In the genomic region with DNA sequence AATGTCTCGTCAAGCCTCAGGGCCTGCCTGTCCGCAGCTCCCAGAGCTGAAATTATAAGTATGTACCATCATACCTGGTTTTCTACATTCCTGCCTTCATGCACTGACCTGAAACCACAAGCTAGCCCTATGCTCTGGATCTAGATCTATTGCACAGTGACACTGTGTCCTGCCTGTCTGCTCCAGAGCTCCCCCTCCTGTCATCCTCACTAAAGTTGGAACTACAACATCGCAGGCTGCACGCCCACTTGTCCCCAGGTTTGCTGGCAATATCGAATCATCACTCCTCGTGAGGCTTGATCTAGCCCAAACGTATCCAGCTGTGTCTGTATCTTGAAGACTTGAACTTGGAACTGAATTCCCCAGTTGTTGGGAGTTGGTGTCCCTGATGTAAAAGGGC, we compare ENCODE assay signal across 17 mouse cellular contexts. TPM values are rescaled to one million over a fixed set of nuclear protein-coding genes. Genes with fewer than 3 reads are reported as not detected.
A peak's percentile ranks its signal among the peaks of the same experiment; 100 is the strongest.
DNase-seq lines count a peak whose midpoint lies in the region; ATAC-seq and TF ChIP-seq lines count a peak whose summit lies in the region.
"Had no signal": no experiment of that assay in that cellular context is flagged by ENCODE, and none has a peak within 500 bp of the region (broad histone marks: within the 10 kb centered on the region; RNA-seq: fewer than 3 reads in every experiment).

No protein-coding gene starts in this region.

- H3K9me3 ChIP-seq in CH12.LX (replicated peaks; ENCODE audit: low read length), result no peaks in the 10 kb centered on the region
- no peaks in the 10 kb centered on the region for H3K9me3 ChIP-seq in limb, embryonic 10.5 days (replicated peaks)
- H3K9me3 ChIP-seq: forebrain, embryonic 10.5 days; hindbrain, embryonic 10.5 days had no signal

- TF ChIP-seq RAD21 in CH12.LX (IDR thresholded peaks at IDR 0.05; ENCODE audit: low read depth, low read length), result peak; percentile 37

- TF ChIP-seq CTCF in CH12.LX (conservative IDR thresholded peaks at IDR 0.05 in 1 of 2, IDR thresholded peaks at IDR 0.05 in 1 of 2; ENCODE audit: low read depth in 2 of 2, low read length in 2 of 2), result peak in 1 of 2 experiments; percentile 51; a peak in 2 of 4 replicates
- no peak for TF ChIP-seq CTCF in thymus, adult 2 months (IDR thresholded peaks at IDR 0.05; ENCODE audit: borderline replicate concordance, control insufficient read depth, extremely low read depth, insufficient read depth, low read length, poor library complexity)

- 0 out of 2 replicates have a peak, but pooled peaks have one; percentile 52 for ATAC-seq in common myeloid progenitor, adult 5-6 weeks (replicated peaks; ENCODE audit: low read depth, poor library complexity, severe bottlenecking)

- H3K27ac ChIP-seq in CH12.LX (ENCODE audit: insufficient read depth, low read depth), result no peak overlapping the region
- H3K27ac ChIP-seq in limb, embryonic 10.5 days, result no peak overlapping the region
- H3K27ac ChIP-seq in thymus, adult 2 months (ENCODE audit: control insufficient read depth, insufficient read depth, low read length), result no peak overlapping the region
- H3K27ac ChIP-seq: forebrain, embryonic 10.5 days; hindbrain, embryonic 10.5 days had no signal

- H3K27me3 ChIP-seq in CH12.LX (replicated peaks), result no peaks in the 10 kb centered on the region
- no peaks in the 10 kb centered on the region for H3K27me3 ChIP-seq in limb, embryonic 10.5 days (ENCODE audit: low read depth, poor library complexity, severe bottlenecking)
- no peaks in the 10 kb centered on the region for H3K27me3 ChIP-seq in thymus, adult 2 months (ENCODE audit: control insufficient read depth, insufficient read depth, low read length)

- no peak overlapping the region for H3K4me3 ChIP-seq in CH12.LX (replicated peaks in 1 of 3; ENCODE audit: low read depth in 2 of 3, low read length in 2 of 3, poor library complexity in 1 of 3)
- H3K4me3 ChIP-seq in limb, embryonic 10.5 days, result no peak overlapping the region
- no peak overlapping the region for H3K4me3 ChIP-seq in thymus, adult 2 months (ENCODE audit: control insufficient read depth, insufficient read depth, low read length)
- H3K4me3 ChIP-seq: forebrain, embryonic 10.5 days; hindbrain, embryonic 10.5 days had no signal

- no peaks in the 10 kb centered on the region for H3K79me2 ChIP-seq in CH12.LX (replicated peaks; ENCODE audit: control insufficient read depth, extremely low read depth, insufficient read depth, poor library complexity, severe bottlenecking)

- dilution Hi-C loops in CH12.LX (cut with MboI; ENCODE audit: extremely low pct_ligation_motif_present, extremely low pct_unique_long_range_greater_than_20kb, low sequenced_read_pairs), result no loop called here

- DNase-seq in embryo, embryonic 10.5 days (ENCODE audit: low spot score), result peak; percentile 12
- DNase-seq in embryo, embryonic 11 days, result no peak
- DNase-seq in left cerebral cortex, adult 18-20 months (ENCODE audit: low spot score in 2 of 2), result peak; percentile 28 to 53
- no peak for DNase-seq in left cerebral cortex, postnatal 14 days (ENCODE audit: low spot score in 2 of 2)
- DNase-seq in CH12.LX (ENCODE audit: extremely low read depth), result peak; percentile 21
- no peak for DNase-seq in limb, embryonic 10.5 days (ENCODE audit: low spot score)
- no peak for DNase-seq in thymus, adult 2 months
- DNase-seq: adrenal gland, adult 8-10 months; B cell, adult 2 months; gastrocnemius, postnatal 10 days; kidney, adult 18-20 months; lung, postnatal 36 days; midbrain, embryonic 14.5 days had no signal

- H3K36me3 ChIP-seq in CH12.LX (replicated peaks in 1 of 2; ENCODE audit: control insufficient read depth in 1 of 2, insufficient read depth in 1 of 2, low read length in 1 of 2), result no peaks in the 10 kb centered on the region
- no peaks in the 10 kb centered on the region for H3K36me3 ChIP-seq in limb, embryonic 10.5 days
- no peaks in the 10 kb centered on the region for H3K36me3 ChIP-seq in thymus, adult 2 months (ENCODE audit: control insufficient read depth, insufficient read depth, low read length)
- H3K36me3 ChIP-seq: forebrain, embryonic 10.5 days; hindbrain, embryonic 10.5 days had no signal

- WGBS in limb, embryonic 10.5 days, result 61% methylated on average over 7 of the region's 7 CpGs
- 82% methylated on average over 7 of the region's 7 CpGs for WGBS in thymus, adult 2 months

- intact Hi-C loops in left cerebral cortex, postnatal 14 days (cut with DNase I), result no loop called here

- in situ Hi-C loops in CH12.LX (cut with MboI; ENCODE audit: low pct_ligation_motif_present, low pct_unique_long_range_greater_than_20kb, low sequenced_read_pairs), result loop anchor here (25.0 kb wide), 1 partner anchor 363 kb away; no protein-coding TSS in a partner anchor

- H3K4me2 ChIP-seq in CH12.LX (ENCODE audit: insufficient read depth, low read depth, poor library complexity, severe bottlenecking), result no peak overlapping the region
- H3K4me2 ChIP-seq: heart, embryonic 11.5 days had no signal

- no peak for TF ChIP-seq POLR2A in CH12.LX (IDR thresholded peaks at IDR 0.05; ENCODE audit: low read depth, low read length)
- TF ChIP-seq POLR2A in thymus, adult 2 months (IDR thresholded peaks at IDR 0.05; ENCODE audit: control insufficient read depth, extremely low read depth, insufficient read depth, low read length, poor library complexity), result no peak

- no peak overlapping the region for H3K9ac ChIP-seq in CH12.LX (ENCODE audit: insufficient read depth, low read depth)

- peaks cover 12 to 15% of the 10 kb centered on the region in 2 experiments for H3K4me1 ChIP-seq in CH12.LX (ENCODE audit: control insufficient read depth in 1 of 2, insufficient read depth in 2 of 2)
- peaks cover 15% of the 10 kb centered on the region for H3K4me1 ChIP-seq in limb, embryonic 10.5 days
- no peaks in the 10 kb centered on the region for H3K4me1 ChIP-seq in thymus, adult 2 months (replicated peaks; ENCODE audit: control insufficient read depth, insufficient read depth, low read length)

- no peak for TF ChIP-seq EP300 in CH12.LX (IDR thresholded peaks at IDR 0.05; ENCODE audit: low read length)

TF ChIP-seq in CH12.LX, 34 proteins besides CTCF, POLR2A, EP300 and RAD21:
- TF ChIP-seq MYC (IDR thresholded peaks at IDR 0.05; ENCODE audit: low read depth, low read length) (no peak), KAT2A (IDR thresholded peaks at IDR 0.05; ENCODE audit: insufficient replicate concordance, low read length) (no peak), SMC3 (IDR thresholded peaks at IDR 0.05; ENCODE audit: low read depth, low read length) (peak; percentile 51), JUN (IDR thresholded peaks at IDR 0.05; ENCODE audit: insufficient read depth, low read depth, low read length) (no peak), POLR2AphosphoS2 (IDR thresholded peaks at IDR 0.05; ENCODE audit: low read depth, low read length) (no peak), ZKSCAN1 (IDR thresholded peaks at IDR 0.05; ENCODE audit: borderline replicate concordance, low read depth, low read length) (no peak), MAFK (IDR thresholded peaks at IDR 0.05; ENCODE audit: insufficient replicate concordance, low read length) (no peak), PAX5 (IDR thresholded peaks at IDR 0.05; ENCODE audit: low read length) (no peak), SIN3A (IDR thresholded peaks at IDR 0.05; ENCODE audit: low read length) (no peak)

RNA-seq across cellular contexts. Expression of a gene that starts 11.9 kb away (rescaled TPM):
- 10 to 100 TPM; 75.6 to 83.3 TPM for total RNA-seq in left cerebral cortex, adult 18-20 months (2021)
- total RNA-seq in left cerebral cortex, postnatal 14 days (2021), result 100 to 1,000 TPM; 108 to 125 TPM
- total RNA-seq in CH12.LX (2012; rRNA removed), result 0.21 and 0.72 TPM in 2 replicates
- total RNA-seq in CH12.LX (2014; rRNA removed), result 0.18 TPM in 1 of 2 replicates, not detected in the other
- 0.16 and 0.26 TPM in 2 replicates for polyA plus RNA-seq in CH12.LX (2012; ENCODE audit: insufficient read length, low read depth)
- total RNA-seq in common myeloid progenitor, adult 5-6 weeks (2017), result 1.8 TPM in 1 of 2 replicates, not detected in the other
- polyA plus RNA-seq in limb, embryonic 10.5 days (2016; fragmentation: Nextera tagmentation; extraction: Ambion mirVana), result 1.7 and 2.2 TPM in 2 replicates
- 12.5 and 13.1 TPM in 2 replicates for polyA plus RNA-seq in thymus, adult 2 months (2012; rRNA removed)

Comparison
In these comparisons a context has a peak if more than half of its experiments do, and no peak if none do; other contexts are left out.
1. DNase-seq: peak in embryo, embryonic 10.5 days (single experiment), left cerebral cortex, adult 18-20 months (2 of 2) and CH12.LX (single experiment); none in embryo, embryonic 11 days (single experiment), left cerebral cortex, postnatal 14 days (0 of 2), limb, embryonic 10.5 days (single experiment) and thymus, adult 2 months (single experiment).
2. RNA of a gene that starts 11.9 kb away (total RNA-seq): 108 to 125 TPM in left cerebral cortex, postnatal 14 days and 75.6 to 83.3 TPM in left cerebral cortex, adult 18-20 months; 0.18 to 0.72 TPM in CH12.LX and 1.8 TPM in common myeloid progenitor, adult 5-6 weeks; every median in the first group is over 10 times any median in the second.